Mouse (Mus musculus): ENCODE data around the gene Pprc1.

GRCm38 (mm10) chr19:45998694-45999217, 45.9 kb upstream of the Pprc1 start:
- TF ChIP-seq CTCF (conservative IDR thresholded peaks at IDR 0.05; ENCODE audit: low read length) (no peak), NANOG (IDR thresholded peaks at IDR 0.05; ENCODE audit: borderline replicate concordance, low read length) (no peak)

All from E14TG2a.4 (cell line).